Mouse (Mus musculus) T-cell, adult 2 months (primary cell): ENCODE results near the gene Barx2.

Experiments used
- DNase-seq: peaks from one replicate; pipeline ENCODE4 v3.0.0; 2022; ENCODE audit warnings: low spot score

The Barx2 gene

GRCm38 (mm10) chr9:31888333-31888732, 24.9 kb downstream of the Barx2 start:
- no peak for DNase-seq

- no peak for DNase-seq
Measured at GRCm38 (mm10) chr9:31886258-31886657, 27.0 kb downstream of the Barx2 start.

- DNase-seq = no peak
Measured at GRCm38 (mm10) chr9:31882376-31882775, 30.9 kb downstream of the Barx2 start.

DNA sequence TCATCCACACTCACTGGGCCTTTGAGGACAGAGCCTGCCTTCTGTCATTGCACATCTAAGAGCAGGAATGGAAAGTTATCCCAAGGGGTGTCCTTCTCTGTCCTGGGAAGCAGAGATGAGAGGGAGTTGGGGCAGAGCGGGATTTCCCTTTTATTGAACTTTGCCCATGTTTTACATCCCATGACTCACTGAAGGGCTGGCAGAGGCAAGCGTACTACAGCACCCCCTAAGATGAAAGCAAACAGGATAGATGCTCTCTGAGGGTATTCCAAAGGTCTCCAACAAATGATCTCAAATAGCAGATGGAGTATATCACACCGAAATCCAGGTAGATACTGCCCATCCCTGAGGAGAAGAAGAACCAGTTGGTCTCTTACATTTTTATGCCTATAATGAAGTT, 37.7 kb downstream of the Barx2 start:
- no peak for DNase-seq

GRCm38 (mm10) chr9:31874236-31874635, 39.0 kb downstream of the Barx2 start:
- DNase-seq = no peak

GRCm38 (mm10) chr9:31871410-31871809, 41.9 kb downstream of the Barx2 start:
- no peak for DNase-seq

DNA sequence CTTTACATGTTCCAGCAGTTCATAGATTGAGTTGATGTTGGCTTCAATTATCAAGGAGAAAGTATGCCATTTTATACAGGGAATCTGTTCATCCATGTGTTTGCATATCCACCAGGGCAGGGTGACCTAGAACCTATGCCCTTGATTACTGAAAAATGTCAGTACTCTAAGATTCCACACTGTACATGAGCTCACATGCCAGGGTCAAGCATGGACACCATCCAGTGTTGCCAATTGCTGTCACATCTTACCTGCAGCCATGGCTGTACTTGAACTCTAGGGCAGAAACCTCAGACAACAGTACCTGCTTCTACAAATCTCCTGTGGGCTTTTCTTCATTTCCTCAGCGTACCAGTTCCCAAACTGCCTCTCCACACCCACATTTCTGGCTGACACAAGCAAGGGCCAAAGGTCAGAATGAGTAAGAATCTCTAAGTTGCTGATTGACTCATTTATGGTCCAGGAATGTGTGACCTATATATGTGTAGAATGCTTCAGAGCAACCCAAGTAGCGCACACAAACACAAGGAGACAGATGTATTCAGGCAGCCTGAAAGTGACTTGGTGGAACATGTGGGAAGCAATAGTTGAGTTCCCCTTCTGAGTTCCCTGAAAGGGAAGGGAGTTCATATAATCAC, 44.3 kb downstream of the Barx2 start:
- DNase-seq = no peak

- no peak for DNase-seq
Measured at GRCm38 (mm10) chr9:31863830-31864229, 49.4 kb downstream of the Barx2 start.

GRCm38 (mm10) chr9:31859446-31859845, 53.8 kb downstream of the Barx2 start:
- DNase-seq = no peak

DNA sequence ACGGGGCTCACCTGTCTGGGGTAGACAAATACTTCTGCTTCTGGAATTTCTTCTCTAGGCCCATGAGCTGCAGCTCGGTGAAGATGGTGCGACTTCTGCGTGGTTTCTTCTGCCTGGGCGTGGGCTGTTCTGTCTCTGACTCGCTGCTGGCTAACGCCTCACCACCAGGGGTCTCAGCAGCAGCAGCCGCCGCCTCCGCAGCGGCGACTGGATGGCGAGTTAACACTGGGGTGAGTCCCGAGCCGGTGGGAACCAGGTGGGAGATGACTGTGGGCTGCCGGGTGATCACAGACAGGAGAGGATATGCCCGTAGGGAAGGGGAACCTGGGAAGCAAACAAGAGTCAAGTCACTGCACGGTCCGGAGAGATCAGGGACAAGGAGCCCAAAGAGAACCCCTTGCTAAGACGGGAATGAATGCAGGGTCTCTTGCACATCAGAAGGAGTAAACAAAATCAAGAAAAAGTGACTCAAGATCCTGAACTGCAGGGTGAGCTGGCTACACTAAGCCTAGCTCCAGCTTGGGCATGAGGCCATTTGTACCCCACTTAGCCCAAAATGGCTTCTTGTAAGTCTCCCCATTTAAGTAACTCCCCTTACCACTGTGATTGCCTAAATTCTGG, 54.4 kb downstream of the Barx2 start:
- DNase-seq = no peak

DNA sequence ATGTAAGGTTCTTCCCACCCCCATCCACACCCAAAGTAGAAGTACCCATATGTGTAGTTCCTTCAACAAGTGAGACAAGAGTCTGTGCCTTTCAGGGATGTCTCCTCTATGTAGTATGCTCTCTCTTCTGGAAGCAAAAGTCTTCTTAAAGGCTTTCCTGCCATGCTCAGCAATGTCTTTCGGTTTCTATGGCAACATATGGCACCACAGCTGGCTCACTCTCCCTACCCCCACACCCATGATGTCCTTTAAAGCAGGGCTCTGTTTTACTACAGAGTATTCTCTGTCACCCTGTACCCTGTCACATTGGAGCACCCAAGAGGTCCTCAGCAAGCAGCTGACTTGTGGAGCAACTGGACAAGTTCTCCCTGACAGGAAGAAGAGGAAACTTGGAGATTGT, 55.8 kb downstream of the Barx2 start:
- no peak for DNase-seq

- DNase-seq = no peak
Measured at GRCm38 (mm10) chr9:31856437-31856836, 56.8 kb downstream of the Barx2 start.

- no peak for DNase-seq
Measured at GRCm38 (mm10) chr9:31855668-31856067, 57.6 kb downstream of the Barx2 start.

DNA sequence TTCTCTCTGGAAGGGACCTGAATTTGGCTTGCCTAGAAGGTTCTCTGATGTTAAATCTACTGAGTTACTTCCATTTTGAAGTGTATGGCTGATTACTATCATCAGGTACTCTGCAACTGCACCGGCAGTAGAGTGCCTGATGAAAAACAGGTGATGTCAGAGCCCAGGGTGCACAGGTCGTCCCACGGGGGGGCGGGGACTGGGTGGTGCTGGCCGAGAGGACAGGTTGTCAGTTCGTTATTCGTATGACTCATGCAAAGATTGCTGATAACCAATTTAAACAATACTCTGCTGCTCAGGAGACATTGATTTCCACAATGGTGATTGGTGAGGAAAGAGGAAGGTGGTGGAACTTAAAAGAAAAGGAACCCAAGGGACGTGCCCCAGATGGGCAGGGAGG, 61.6 kb downstream of the Barx2 start:
- DNase-seq = peak; percentile 2

GRCm38 (mm10) chr9:31850706-31851105, 62.6 kb downstream of the Barx2 start:
- DNase-seq = no peak

DNA sequence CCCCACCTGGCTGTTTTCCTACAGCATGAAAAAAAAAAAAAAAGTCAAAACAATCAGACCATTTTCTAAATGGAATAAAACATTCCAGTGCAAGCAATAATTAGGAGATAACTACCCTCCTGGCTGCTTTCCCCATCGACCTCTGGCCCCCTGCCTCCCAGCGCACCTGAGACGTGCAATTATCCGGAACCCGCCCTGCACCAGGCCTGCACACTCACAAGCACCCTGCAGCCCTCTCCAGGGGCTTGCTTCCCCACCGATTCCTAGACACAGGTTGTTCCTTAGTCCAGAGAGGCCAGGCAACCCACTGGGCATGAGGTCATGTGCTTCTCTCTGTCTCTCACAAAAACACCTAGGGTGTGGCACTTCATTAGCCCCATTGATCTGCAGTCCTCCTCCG, 63.9 kb downstream of the Barx2 start:
- no peak for DNase-seq

DNA sequence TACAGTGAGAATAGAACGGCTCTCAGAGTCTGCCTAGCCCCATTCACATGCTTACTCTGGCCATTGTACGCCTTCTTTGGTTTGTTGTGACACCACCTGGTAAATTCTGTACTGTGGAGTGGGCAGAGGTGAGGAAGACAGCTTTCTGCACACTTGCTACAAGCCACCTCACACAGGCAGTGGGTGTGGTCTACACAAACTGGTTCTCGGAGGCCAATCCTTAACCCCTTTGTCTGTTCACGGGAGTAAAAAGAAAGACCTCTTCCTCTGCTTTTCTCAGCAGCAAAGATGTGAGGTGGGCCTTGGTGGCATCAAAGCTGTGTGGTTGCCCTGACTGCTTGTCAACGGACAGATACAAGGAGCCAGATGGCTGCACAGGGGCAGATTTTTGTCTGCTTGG, 68.6 kb downstream of the Barx2 start:
- no peak for DNase-seq

- DNase-seq = no peak
Measured at GRCm38 (mm10) chr9:31841108-31841815, 72.0 kb downstream of the Barx2 start.

DNA sequence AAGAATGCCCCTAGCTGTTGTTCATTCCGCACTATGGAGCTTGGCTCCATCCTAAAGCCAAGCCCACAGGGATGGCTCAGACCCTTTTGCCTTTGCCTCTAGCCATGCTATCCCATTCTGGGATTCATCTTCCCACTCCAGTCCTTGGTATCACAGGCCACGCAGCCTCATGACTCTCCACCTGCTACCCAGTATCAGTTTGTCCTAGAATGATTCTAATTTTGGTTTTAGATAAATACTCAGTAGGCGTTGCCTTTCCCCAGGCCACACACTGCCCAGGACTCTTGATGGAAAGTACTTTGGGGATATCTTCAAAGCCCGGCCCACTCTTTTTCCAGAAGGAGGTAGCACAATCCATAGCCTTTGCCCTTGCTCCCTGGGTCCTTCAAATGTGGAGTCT, 72.7 kb downstream of the Barx2 start:
- DNase-seq = no peak

DNA sequence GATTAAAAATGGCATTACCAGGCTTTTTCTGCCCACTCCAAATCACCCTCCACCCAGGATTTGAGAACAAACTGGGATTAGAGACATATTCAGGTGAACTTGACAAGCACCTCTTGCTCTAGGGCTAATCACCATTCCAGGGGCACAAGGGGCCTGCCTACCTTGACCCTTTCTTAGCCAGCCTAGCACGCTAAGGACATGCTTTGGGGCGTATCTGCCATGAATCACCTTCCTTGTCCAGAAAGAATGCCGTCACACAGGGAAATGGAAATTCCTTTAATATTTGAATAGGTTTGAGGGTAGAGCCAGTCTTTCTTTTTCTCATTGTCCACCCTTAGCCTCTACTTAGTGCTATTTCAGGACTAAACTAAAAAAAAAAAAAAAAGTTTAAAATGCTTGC, 73.2 kb downstream of the Barx2 start:
- no peak for DNase-seq

DNA sequence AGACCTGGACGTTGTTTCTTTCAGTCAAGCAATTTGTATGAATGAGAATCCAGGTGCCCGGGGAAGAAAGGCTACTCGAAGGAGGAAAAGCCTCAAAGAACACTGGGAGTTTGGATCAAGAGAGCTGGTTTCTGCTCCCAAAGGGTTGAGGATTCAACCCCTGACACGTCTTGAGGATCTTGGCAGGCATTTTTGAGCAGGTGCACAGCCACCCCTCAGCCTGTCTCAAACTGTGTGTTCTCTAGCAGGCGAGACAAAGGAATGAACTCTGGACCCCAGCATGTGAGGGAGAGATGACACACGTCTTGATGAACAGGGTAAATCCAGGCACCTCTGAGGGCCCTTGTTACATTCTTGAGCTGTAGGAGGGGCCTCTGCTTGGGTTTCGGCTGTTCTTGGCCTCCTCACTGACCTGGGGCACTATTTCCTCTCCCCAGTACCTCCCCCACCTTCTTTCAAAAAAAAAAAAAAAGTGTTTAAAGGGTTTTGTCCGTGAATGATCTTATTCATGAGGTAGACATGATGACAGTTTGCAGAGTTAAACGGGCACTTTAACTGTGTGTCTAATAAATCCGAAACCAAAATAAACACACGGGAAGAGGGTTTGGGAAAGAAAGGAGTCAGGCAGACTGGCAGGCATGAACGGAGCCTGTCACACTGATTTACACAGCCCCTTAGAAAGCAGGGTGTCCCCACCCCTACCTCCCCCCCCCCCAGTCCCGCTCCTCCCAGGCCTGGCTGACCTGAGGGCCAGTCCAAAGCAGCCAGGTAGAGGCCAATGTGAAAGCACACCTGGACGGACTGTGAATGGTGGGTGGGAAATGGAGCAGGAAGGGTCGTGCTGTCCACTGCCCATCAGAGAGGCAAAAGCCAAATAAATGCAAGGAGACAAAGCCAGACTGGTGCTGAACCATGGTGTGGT, 73.9 kb downstream of the Barx2 start:
- no peak for DNase-seq

DNA sequence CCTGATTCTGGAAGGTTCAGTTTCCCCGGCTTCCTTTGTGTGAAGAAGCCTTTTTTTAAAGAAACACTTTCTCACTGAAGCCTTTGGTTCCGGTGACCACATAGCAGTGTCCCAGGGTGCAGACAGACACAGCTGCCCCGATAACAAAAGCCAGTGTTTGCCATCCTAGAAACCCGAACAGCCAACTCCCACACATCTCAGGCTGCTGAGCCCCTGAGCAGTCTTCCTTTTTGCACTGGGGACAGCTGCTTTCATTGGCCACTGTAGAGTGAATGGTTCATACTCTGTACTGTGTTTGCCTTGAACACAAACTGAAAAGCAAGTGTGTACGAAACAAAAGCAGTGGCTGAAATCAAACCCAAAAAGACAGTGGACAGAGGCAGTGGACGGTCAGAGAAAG, 75.2 kb downstream of the Barx2 start:
- no peak for DNase-seq
